Mouse (Mus musculus) spleen, adult 18-20 months (tissue): ENCODE results near the gene Grhpr.
"Not testable (repeated sequence)": the region's sequence is repeated elsewhere in the genome, so short reads cannot be mapped to it uniquely, and the experiment has no call there.

Source experiments
- DNase-seq, 2 experiments: peaks; one replicate each; pipeline ENCODE4 v3.0.0; 2022; ENCODE audit warnings: mixed read lengths in 2 of 2

The Grhpr gene

GRCm38 (mm10) chr4:45019009-45019408 is 37.8 kb downstream of the Grhpr start:
- DNase-seq: no peak

GRCm38 (mm10) chr4:45026459-45026858 is 45.3 kb downstream of the Grhpr start:
- no peak for DNase-seq

DNA sequence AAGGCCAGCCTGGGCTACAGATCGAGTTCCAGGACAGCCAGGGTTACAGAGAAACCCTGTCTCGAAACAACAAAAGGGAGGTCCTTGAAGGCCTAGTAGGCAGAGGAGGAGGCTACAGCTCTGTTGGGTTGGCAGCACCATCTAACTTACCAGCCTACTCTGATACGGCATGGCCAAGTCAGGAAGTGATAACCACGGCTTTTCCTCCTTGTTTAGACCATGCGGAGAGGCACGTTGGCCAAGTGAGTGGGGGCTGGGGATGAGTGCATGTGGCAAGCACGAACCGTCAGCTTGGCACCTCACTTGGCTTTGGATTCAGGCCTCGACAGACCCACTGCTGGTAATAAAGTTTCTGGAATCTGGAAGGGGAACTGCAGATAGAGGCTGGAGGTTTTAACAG is 51.4 kb downstream of the Grhpr start:
- DNase-seq: no peak

DNA sequence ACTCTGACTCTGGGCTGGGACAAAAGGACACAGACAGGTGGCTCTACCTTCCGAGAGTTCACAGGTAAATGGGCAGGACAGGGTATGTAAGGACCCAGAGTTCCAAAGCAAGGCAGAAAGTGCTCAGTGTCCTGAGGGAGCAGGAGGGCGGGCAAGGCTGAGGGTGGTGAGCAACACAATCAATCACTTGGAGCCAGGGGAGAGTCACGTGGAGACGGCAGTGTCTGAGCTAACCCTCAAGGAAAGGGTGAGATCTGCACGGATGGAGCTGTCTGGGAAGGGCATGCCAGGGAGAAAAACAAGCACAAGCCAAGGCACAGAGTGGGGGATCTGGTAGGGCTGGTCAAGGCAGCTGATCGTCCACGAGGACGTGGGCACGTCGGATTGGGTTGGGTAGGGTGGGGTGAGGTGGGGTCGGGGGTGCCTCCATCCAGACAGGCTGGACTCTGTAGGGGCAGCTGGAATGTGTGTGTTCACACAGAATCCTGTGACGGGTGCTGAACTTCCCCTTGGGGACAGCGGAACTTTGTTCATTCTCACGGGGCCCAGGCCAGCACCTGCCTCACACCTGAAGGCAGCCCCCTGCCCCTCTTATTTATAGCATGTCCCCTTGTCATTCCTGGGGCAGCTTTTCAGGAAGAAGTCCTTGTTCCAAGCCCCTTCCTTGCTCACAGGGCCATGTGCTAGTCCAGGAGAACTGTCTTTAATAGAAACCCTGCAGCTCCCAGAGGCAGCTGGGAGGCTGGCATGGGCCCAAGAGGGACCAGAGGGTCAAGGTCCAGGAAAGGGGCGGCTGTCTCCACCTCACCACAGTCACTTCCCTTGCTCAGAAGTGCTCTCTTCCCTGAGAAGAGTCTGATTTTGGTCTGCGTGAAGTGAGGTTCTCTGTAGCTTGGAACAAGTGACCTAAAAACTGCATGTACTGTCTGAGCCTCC is 53.8 kb downstream of the Grhpr start:
- no peak for DNase-seq

DNA sequence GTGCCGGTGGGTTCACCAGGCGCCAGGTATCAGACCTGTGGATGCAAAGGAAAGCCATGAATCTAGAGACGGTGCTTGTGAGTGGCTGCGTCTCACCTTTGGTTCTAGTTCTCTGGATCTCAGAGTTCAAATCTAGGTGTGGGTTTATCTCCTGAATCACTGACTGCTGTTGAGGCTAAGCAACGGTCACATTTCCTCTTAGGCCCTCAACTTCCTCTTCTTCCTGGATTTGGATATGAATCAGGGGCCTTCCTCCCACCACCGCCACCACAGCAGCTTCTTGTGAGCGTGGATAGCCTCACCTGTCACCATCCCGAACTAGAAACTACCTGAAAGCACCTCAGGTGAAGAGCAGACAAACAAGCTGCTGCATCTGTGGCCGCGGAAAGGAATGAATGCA is 54.9 kb downstream of the Grhpr start:
- no peak for DNase-seq

- DNase-seq: no peak
These were observed 55.4 kb downstream of the Grhpr start for GRCm38 (mm10) chr4:45036571-45036970.

- DNase-seq: no peak
These were observed 56.5 kb downstream of the Grhpr start for GRCm38 (mm10) chr4:45037455-45038410.

DNA sequence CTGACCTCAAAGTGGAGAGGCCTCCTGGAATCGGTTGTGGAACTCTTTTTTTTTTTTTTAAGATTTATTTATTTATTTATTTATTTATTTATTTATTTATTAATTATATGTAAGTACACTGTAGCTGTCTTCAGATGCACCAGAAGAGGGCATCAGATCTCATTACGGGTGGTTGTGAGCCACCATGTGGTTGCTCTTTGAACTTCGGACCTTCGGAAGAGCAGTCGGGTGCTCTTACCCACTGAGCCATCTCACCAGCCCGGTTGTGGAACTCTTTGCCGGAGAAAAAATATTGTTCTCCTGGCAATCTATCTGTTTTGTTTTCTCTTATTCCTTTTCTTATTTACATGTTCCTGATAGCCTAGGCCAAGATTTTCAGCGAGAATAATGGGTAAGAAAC is 57.7 kb downstream of the Grhpr start:
- DNase-seq: peak in 1 of 2 experiments; percentile 16

GRCm38 (mm10) chr4:45039546-45039945 is 58.4 kb downstream of the Grhpr start:
- DNase-seq: not testable (repeated sequence)
